Mouse (Mus musculus) spleen, postnatal 10 days (tissue): Measurements from ENCODE around the gene Fibin.

Experiments used
- DNase-seq, 2 experiments: peaks; one replicate each; pipeline ENCODE4 v3.0.0; 2021 to 2022; ENCODE audit warnings: low spot score in 2 of 2

The Fibin gene

DNA sequence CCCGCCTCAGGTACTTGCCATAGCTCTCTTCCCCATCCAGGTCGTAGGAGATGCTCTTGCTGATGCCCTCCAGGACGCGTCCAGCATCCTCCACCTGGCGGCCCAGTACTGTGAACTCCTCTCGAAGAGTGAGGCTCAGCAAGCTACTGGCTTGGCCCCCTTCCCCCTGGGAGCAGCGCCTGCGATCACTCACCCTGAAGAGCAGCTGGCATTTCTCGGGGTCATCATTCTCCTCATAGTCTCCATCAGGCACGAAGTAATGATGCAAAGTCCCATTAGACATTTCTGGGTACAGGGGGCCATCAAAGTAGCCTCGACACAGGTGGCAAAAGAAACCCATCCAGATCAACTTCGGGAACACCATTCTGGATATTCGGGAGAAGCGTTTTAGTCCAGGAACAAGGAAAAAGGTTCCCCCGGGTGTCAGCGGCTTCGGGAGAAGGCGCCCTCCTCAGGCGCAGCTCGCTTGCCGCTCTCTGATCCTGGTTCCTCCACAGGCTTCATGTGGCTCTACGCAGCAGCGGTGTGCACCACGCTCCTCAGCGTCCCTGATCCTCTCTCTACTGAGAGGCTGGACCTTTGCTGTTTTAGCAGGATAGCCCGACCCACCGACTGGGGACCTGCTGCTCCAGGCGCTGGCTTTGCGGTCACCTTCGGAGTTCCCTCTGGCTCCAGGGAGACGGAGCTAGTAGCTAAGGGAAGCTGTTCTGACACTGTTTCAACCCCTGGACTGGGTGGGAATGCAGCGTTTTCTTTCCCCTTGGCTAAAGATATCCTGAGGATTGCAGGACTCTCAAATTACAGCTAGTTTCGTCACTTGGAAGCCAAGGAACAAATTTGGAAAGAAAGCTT lies at the start of gene Fibin:
Gene Fibin (minus strand): TSS at position 752 of the 852 bp plus-strand sequence.
- no peak for DNase-seq

DNA sequence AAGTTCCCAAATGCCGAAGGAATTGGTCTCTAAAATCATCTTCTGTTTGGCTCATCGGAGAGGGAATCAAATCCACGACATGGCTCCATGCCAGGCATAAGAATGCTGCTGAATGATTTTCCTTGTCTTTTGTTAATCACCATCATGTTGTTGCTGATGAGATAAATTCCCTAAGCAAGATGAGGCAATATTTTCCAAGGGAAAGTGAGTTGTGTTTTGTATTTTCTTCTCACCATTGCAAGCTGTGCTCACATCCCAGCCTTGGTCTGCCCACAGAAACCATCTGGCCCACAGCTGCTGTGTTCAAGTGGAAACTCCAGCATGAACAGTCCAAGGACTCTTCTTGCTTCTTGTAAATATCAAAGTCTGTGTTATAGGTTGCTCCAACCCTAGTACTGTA lies 48.4 kb upstream of the Fibin start:
- DNase-seq: no peak

DNA sequence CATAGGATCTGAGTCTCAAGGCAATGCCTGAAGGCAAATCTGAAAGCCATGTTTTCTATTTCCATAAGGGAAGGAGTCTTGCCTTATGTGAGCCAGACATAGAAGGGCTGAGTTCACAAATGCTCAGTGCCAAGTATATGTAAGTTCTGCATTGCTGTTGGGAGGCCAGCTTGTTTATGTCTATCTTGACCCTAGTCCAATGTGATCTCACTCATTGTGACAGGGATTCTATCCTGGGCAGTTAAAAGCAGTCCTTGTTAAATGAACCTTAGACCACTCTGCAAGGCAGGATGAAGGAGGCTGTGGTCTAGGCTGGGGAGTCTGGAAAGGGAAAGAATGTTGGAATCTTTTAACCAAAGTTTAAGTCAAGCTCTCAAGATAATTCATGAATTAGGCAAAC lies 45.8 kb upstream of the Fibin start:
- DNase-seq: no peak

DNA sequence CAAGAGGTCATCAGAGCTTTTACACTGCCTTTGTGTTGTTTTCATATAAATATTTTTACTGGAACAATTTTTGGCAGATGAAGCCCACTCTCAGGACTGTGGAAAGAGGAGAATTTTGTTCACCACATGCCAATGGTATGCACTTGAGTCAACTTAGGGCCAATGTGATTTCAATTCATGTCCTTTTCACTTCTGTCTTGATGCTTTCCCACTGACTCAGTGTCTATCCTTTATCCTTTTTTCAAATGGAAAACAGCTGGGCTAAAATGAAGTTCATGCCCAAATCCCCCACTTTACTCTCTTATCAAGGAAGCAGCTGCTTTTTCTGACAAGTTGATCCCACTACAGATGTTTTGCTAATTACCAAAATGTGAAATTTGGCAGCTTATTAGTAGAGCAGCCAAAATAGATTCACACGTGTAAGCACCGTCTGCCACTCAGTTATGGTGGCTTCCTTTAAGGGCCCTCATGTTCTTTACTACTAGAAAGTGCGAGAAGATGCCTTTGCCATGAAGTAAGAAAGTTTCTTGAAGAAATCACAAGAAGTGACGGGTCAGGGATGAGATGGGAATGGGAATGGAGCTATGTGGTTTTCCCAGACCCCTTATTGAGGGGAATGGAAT lies 29.8 kb upstream of the Fibin start:
- DNase-seq: no peak

DNA sequence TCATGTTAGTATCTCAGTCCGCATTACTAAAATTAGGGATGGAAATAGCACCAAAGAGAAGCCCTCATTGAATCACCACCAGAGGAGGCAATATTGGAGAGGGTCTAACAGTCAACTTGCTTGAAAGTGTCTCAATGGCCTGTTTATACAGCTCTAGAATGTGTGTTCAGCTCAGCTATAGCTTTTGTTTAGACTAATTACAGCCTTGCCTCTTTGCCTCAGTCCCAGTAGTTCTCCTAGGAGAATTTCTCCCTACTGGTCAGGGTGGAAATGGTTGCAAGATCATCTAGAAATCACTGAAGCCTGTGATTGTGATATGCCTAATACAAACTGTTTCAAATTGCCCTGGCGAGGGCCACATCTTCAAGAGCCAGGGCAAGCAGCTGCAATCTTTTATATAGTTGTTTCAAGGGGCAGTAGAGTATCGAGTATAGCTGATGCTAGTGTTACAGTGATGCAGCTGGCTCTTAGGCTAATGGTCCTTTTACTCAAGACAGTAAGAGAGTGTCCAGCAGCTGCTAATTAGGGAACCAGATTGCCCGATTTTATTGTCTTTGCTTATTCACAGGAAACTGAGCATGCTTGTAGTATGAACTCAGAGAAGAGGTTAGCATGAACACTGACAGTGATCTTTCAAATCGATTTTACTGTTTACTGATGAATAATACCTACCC lies 27.9 kb upstream of the Fibin start:
- DNase-seq: no peak

DNA sequence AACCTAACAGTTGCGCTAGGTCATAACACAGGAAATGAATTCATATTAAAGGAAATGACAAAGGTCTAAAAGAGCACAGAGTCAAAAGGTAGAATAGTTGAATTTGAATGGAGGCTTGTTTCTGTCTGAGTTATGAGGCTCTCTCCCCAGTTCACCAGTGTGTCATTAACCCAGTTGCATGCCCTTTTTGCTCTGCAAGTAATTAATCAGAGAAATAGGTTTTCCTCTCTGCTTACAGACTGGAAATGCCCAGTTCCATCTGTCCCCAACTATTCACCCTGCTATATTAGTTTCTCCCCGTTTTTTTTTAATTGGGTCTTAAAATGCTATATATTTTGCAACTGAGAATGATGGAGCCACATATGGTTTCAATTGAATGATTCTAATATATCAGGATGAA lies 16.8 kb upstream of the Fibin start:
- DNase-seq: no peak

DNA sequence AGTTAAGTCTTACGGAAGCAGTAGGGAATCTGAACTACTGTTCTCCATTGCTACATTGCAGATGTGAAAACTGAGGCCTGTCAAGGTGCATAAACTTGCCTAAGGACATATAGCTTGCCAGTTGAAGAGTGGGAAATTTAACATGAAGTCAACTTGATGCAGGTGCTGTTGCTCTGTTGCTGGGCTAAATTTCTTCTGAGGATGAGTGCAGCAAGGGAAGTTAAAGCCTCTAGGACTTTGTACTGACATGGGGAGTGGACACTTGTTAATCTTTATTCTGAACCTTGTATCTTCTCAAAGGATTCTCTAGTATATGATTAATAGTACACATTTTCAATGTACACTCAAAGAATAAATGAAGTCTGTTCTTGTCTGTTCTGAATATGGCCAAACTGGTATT lies 13.7 kb upstream of the Fibin start:
- DNase-seq: no peak

DNA sequence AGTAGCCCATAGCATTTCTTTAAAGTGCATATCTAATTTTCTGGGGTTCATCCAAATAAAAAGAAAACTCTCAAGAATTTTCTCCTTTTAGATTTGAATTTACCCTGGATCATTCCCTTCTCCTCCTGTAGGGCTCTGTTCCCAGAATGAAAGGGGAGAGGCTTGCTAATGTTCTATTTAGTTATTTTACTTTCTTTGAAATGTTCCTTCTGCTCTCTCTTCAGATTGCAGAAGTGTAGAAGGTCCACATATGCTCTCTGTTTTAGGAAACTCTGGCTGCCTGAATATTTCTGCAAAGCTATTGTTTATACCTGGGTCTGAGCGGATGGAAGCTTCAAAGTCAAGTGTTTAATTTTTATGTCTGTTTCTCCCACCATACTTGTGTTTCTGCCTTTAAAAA lies 12.5 kb upstream of the Fibin start:
- no peak for DNase-seq

DNA sequence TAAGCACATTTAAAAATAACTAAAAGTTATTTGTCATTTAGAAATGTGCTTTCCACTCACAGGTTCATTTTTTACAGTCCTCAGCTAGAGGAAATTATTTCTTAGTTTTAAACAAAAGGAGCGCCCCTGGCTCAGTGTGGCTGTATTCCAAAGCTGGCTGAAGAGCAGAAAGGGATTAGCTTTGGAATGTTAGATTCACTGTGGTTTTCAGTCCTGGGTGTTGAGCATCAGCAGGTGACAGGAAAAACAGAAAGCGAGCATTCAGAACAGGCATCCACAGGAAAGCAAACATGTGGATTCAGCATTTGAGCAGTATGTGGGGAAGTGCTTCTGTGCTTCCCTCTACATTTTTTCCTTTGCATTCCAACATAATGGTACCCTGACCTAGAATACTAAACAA lies 10.2 kb upstream of the Fibin start:
- DNase-seq: no peak

DNA sequence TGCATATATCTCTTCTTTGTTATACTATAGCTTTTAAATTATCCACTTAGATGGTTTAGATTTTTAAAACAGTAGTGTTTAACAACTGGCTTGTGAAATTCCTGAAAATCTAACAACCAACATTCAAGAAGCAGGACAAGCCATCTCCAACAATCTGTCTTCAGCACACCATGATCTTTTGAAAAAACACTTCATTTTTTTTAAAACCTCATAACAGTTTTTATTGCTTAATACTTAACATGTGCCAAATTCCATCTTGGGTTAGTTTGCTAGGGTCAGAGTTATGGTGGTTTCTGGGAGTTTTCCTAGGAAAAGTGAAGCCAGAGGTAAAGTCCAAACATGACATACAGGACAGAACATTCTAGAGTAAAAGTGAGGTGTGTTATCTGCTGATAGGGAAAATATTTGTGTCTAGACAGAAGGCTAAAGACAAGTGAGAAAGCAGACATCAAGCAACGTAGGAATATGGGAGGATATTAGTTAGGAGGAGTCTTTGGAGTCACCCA lies 4.5 kb upstream of the Fibin start:
- DNase-seq: no peak

DNA sequence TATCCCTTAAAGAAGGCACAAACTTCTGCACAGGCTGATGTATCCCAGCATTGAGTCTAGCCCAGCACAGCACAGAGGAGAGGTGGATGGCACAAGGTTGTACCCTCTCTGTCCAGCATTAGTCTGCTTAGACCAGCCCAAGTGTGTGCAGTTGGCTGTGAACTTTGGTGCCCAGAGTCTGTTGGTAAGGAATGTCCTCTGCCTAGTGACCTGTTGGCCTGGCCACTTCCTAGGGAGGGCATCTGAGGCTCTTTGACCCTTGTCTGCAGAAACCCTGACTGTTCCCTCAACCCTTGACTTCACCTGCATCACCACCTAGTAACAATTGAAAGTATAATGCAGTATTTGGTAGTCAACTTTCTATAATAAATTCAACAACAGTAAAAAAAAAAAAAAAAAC lies 2.4 kb upstream of the Fibin start:
- no peak for DNase-seq

DNA sequence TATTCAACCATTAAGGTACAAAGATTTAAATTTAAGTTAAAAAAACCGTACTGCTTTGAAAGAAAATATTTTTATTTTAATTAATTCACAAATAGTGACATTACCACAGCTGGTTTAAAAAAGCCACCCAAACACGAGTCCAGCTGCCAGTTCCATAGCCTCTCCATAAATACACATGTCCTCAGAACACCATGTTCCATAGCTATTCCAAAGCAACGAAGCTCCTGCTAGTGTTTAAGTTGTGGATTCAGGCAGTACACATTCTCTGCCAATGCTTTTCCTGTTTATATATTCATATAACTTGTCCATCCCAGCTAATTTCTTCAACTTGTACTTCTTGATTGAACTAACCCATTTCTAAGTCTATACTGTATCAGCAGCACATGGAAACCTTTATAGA lies 872 bp upstream of the Fibin start:
- no peak for DNase-seq

DNA sequence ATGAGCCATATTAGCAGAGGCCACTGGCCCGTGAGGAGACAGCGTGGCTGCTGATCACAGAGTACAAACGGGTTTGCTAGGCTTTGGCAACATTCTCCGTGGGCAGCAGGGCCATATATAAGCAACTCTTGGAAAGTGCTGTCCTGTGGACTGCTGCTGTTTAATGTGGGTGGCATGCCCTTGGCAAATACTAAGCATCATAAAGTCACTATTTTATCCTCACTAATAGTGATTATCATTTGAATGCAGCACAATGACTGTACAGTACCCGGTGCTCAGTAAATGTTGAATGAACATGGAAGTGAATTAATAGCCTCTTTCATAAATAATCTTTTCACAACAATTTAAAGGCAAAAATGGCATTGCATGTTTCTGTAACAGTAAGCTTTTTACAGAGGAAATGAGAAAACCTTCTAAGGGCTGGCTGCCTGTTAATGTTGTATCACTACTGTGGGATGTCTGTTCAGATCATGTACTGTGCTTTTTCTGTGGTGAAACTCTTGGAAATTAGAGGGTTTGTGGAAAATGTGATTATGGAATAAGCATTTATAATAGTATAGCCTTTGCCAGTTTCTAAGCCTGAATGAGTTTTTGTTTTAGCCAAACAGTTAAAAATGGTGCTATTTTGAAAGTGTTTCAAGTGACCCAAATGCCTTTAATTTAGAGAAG lies 9.5 kb downstream of the Fibin start:
- DNase-seq: no peak

DNA sequence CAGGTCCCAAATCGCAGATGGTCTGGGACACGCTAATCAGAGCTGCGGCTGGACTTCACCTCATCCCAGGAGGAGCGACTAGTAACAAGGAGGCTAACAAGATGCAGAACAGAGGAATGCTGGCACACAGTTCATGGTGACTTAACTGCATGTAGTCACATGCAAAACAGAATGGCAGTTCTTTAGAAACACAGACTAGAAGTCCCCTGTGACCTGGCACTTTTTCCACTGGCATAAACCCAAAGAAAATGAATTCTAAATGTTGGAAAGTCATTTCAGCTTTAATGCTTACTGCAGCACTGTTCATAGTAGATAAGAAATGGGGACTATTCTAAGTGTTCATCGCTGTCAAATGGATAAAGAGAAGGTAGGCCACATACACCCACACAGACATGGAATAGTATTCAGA lies 11.1 kb downstream of the Fibin start:
- no peak for DNase-seq

DNA sequence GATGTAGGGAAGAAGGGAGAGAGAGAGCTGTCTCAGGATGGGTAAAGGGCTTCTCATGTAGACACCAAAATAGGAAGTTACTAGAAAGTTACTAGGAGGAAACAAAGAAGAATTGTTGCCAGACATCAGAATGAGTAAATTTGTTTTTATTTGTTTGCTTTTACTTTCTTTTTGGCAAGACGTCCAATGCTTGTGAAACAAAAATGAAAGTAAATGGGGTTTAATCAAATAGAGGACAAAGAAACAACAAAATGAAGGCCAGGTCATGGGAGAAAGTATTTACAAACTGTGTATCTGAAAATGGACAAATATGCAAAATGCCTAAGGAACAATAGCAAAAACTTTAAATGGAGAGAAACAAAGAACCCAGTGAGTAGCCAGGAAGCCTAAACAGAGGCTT lies 11.6 kb downstream of the Fibin start:
- no peak for DNase-seq

DNA sequence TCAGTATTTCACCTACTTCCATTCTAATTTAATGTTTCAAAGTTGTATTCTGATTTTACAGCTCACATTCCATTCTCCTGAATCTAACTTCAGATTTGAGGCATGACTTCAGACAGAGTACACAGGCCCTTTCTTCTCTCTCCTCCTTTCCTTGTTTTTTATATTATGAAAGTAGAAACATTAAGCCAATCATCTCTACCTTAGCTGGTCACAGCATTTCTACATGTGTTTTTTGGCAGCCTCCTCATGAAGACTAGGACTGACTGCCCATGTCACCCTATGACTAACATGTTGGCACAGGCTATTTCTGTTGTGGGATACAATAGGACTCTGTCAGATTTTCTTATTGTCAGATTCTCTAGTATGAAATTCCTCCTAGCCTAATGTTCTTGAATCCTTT lies 34.0 kb downstream of the Fibin start:
- no peak for DNase-seq

DNA sequence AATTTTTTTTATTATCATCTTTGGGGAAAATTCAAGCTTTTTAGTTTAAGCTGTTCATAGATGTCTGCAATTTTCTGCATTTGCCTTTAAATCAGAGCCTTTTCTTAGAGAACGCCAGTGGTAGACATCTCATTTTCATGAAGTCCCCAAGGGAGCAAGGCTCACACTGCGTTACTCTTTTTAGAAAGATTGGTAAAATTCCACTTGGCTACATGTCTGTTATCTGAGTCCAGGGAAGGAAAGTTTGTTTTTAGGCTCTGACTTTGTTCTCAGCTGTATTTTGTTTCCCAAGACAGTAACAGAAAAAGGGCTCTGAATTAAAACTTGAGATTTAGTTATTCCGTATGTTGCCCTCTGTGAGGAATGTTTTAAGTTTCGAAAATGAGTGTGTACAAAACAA lies 43.0 kb downstream of the Fibin start:
- DNase-seq: no peak

DNA sequence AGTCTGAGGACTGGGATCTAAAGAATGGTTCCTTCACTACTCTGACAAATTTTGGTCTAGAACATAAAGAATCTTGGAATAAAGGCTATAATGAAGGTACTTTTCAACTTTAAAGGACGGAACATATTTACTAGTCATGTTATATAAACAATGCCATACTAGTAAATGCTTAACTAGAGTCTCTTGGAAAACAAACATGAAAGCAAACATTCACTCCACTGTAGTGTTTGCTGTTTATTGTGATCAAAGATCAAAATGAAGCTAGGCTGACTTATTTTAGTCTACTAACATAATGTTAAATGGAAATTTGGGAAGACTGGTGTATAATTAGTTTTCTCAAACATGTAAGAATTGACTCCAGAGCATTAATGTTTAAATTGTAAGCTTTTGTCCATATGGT lies 43.7 kb downstream of the Fibin start:
- DNase-seq: no peak

DNA sequence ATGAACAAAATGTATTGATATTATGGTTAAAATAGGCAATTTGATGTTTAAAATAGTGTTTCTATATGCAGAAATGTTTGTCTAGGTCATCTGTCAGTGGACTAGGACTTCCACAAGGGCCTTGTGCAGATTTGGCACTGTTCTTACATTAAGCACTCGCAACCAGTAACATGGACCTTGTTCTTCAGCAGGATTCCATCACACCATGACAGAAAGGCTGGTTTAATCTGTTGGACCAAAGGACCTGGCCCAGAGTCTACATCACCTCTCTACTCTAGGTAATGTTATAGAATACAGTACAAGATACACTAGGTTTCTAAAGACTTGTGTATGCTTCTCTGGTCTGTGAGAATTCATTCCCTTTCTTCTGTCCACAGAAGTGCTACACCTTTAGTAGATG lies 44.3 kb downstream of the Fibin start:
- no peak for DNase-seq

DNA sequence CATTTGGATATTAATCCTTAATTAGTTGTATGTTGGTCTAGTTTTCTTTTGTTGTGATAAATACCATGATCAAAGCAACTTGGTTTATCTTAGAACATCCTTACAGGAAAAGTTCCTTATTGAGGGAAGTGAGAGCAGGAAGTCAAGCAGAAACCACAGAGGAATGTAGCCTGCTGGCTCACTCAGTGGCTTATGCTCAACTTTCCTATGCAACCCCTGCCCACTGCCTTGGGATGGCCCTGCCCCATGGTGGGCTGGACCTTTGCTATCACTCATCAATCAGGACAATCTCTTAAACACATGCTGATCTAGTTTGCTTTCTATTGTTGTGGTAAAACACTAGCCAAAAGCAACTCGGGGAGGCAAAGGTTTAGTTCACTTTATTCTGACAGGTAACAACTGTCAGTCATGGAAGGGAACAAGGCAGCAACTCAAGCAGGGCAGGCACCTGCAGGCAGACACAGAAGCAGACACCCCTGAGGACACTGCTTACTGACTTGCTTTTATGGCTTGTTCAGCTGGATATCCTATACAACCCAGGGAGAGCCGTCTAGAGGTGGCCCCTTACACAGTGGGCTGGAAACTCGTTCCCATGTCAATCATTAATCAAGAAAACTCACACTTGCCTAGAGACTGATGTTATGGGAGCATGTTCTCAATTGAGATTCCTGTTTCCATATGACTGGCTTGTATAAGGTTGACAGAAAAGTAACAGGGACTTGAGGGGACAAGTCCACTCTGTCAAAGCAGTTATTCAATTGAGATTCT lies 46.7 kb downstream of the Fibin start:
- DNase-seq: no peak

DNA sequence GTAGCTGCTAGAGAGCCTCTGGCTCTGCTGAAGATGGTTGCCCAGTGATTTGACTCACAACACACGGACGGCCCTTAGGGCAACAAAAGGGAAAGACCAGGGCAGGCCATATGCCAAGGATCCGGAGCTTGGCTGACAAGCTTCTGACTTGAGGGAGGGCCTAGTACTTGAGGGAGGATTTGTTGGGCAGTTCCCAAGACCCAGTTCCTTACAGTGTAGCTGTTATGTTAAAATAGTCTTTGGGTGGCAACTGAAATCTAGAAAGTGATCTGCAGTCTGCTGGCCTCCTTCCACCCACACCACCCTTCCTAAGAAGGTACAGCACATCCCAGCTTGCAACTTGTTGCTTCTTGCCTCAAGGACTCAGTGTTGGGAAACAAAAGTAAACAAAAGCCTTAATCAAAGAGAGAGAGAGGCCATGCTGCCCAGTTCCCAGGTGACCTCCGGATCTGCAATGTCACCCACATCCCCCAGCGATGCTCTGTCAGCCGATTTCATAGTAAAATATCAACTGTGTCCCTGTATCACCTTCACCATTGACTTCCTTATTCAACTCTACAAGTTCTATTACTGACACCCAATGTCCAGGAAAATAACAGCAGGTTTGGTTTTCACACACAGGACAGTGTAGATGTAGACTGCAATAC lies 48.4 kb downstream of the Fibin start, which contains the start of gene Bbox1:
Gene Bbox1 (minus strand): TSS at position 52 of the 647 bp plus-strand sequence.
- DNase-seq: no peak
